Mouse (Mus musculus) left cerebral cortex, adult 2 months (tissue): ENCODE data around the gene Sox14. TPM values are rescaled to one million over a fixed set of nuclear protein-coding genes. Genes with fewer than 3 reads are reported as not detected.

Source experiments
- DNase-seq, 2 experiments: peaks; one replicate each; pipeline ENCODE4 v3.0.0; 2021 to 2022; ENCODE audit warnings: low spot score in 2 of 2, mixed read lengths in 1 of 2; ENCODE audit errors: extremely low spot score in 1 of 2
- H3K27ac ChIP-seq: fragments of 200-600 bp; 2 replicates; pipeline ENCODE4 v1.8.1; 2022
- H3K4me3 ChIP-seq: fragments of 200-600 bp; 2 replicates; pipeline ENCODE4 v1.8.1; 2022
- CTCF ChIP-seq: fragments of 200-600 bp; IDR thresholded peaks from 2 replicates; pipeline ENCODE4 v1.8.1; 2022; ENCODE audit warnings: antibody characterized with exemption, mild to moderate bottlenecking, moderate library complexity
- intact Hi-C: fragments of 180-260 bp; cut with DNase I; formaldehyde crosslinking; loops from one replicate; pipeline ENCODE4 v1.15.1; 2025
- long read RNA-seq, 2 experiments: library from polyadenylated mRNA; stranded (forward); transcript quantifications; one replicate each; pipeline ENCODE4 v2.0.0; 2021; ENCODE audit warnings: borderline mapping rate in 2 of 2
- total RNA-seq, 2 experiments: library from RNA; stranded (reverse); gene quantifications; 2 replicates each; pipeline ENCODE4 v1.2.3; 2021

Sox14 gene
- total RNA-seq = not detected
- long read RNA-seq, experiment 1 = 0 reads
- long read RNA-seq, experiment 2 = 0 reads

- no peak within 1 kb of the TSS for H3K4me3 ChIP-seq
- no peak within 1 kb of the TSS for H3K27ac ChIP-seq
- intact Hi-C loops = no loop called here
- DNase-seq = no peak
- TF ChIP-seq CTCF = no peak
Measured at GRCm38 (mm10) chr9:99875618-99876372, at the start of gene Sox14. Gene Sox14, minus strand, starts transcription at chr9:99876170.

GRCm38 (mm10) chr9:99879311-99879710 is 3.3 kb upstream of the Sox14 start:
- no peak for TF ChIP-seq CTCF
- no peak overlapping the region for H3K27ac ChIP-seq
- H3K4me3 ChIP-seq = no peak overlapping the region
- no peak for DNase-seq
- intact Hi-C loops = no loop called here

GRCm38 (mm10) chr9:99878588-99878987 is 2.6 kb upstream of the Sox14 start:
- Histone ChIP-seq H3K4me3 (no peak overlapping the region), H3K27ac (no peak overlapping the region)
- no peak for DNase-seq
- intact Hi-C loops = no loop called here
- TF ChIP-seq CTCF = no peak

GRCm38 (mm10) chr9:99877056-99877546 is 1.1 kb upstream of the Sox14 start:
- Histone ChIP-seq H3K4me3 (no peak overlapping the region), H3K27ac (no peak overlapping the region)
- DNase-seq = no peak
- intact Hi-C loops = no loop called here
- TF ChIP-seq CTCF = no peak

- no peak for TF ChIP-seq CTCF
- Histone ChIP-seq H3K27ac (no peak overlapping the region), H3K4me3 (no peak overlapping the region)
- no peak for DNase-seq
- intact Hi-C loops = no loop called here
Measured at GRCm38 (mm10) chr9:99876373-99877055, 544 bp upstream of the Sox14 start.

GRCm38 (mm10) chr9:99874735-99875617 is 994 bp downstream of the Sox14 start:
- intact Hi-C loops = loop anchor here (5.0 kb wide), 1 partner anchor 918 kb away; the partner anchor contains the start of gene Foxl2
- Histone ChIP-seq H3K4me3 (no peak overlapping the region), H3K27ac (no peak overlapping the region)
- DNase-seq = no peak
- TF ChIP-seq CTCF = no peak

- TF ChIP-seq CTCF = no peak
- DNase-seq = no peak
- Histone ChIP-seq H3K4me3 (no peak overlapping the region), H3K27ac (no peak overlapping the region)
- intact Hi-C loops = loop anchor here (5.0 kb wide), 1 partner anchor 916 kb away; the partner anchor contains the start of gene Foxl2
Measured at GRCm38 (mm10) chr9:99873721-99874120, 2.2 kb downstream of the Sox14 start.

GRCm38 (mm10) chr9:99873116-99873620 is 2.8 kb downstream of the Sox14 start:
- DNase-seq = no peak
- no peak overlapping the region for H3K4me3 ChIP-seq
- no peak for TF ChIP-seq CTCF
- H3K27ac ChIP-seq = no peak overlapping the region
- intact Hi-C loops = loop anchor here (5.0 kb wide), 1 partner anchor 916 kb away; the partner anchor contains the start of gene Foxl2

- no peak for TF ChIP-seq CTCF
- Histone ChIP-seq H3K27ac (no peak overlapping the region), H3K4me3 (no peak overlapping the region)
- DNase-seq = no peak
- intact Hi-C loops = loop anchor here (5.0 kb wide), 1 partner anchor 915 kb away; the partner anchor contains the start of gene Foxl2
Measured at GRCm38 (mm10) chr9:99872204-99873115, 3.5 kb downstream of the Sox14 start.

GRCm38 (mm10) chr9:99871556-99872203 is 4.3 kb downstream of the Sox14 start:
- no peak for DNase-seq
- Histone ChIP-seq H3K4me3 (no peak overlapping the region), H3K27ac (no peak overlapping the region)
- TF ChIP-seq CTCF = no peak
- intact Hi-C loops = loop anchor here (5.0 kb wide), 1 partner anchor 914 kb away; the partner anchor contains the start of gene Foxl2
